Mouse (Mus musculus) testis, postnatal 10 days (tissue): ENCODE measurements around the gene Stxbp5l.
A peak's percentile ranks its signal among the peaks of the same experiment; 100 is the strongest.
"Not testable (repeated sequence)": the region's sequence is repeated elsewhere in the genome, so short reads cannot be mapped to it uniquely, and the experiment has no call there.

Experiments used
- DNase-seq: peaks from one replicate; pipeline ENCODE4 v3.0.0; 2021; ENCODE audit warnings: low spot score

Stxbp5l gene

DNA sequence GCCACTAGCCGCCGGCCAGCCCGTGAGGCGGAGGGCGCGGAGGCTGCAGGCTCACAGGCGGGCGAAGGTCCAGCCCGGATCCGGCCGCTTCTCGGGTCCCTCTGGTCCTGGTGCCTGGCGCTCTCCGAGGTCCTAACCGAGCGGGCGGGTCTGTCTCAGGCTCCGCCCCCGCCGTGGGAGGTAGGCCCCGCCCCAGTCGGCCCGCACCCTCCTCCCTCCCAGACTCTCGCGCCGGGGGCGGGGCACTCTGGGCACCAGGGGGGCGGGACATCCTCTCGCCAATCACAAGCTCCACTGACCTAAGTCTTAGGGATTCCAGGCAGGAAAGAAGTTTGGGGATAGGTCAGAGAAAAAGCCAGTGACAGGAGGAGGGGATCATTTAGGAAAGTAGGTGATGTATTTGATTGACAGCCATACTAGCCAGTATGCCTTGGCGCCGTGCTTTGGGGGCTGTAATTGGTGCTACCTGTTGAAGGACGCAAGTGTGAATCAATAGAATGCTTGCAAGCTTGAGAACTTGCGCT, at the start of gene Stxbp5l:
TSS of gene Stxbp5l (minus strand) at position 142 of the 524 bp plus-strand sequence.
- DNase-seq, result peak; percentile 98

DNA sequence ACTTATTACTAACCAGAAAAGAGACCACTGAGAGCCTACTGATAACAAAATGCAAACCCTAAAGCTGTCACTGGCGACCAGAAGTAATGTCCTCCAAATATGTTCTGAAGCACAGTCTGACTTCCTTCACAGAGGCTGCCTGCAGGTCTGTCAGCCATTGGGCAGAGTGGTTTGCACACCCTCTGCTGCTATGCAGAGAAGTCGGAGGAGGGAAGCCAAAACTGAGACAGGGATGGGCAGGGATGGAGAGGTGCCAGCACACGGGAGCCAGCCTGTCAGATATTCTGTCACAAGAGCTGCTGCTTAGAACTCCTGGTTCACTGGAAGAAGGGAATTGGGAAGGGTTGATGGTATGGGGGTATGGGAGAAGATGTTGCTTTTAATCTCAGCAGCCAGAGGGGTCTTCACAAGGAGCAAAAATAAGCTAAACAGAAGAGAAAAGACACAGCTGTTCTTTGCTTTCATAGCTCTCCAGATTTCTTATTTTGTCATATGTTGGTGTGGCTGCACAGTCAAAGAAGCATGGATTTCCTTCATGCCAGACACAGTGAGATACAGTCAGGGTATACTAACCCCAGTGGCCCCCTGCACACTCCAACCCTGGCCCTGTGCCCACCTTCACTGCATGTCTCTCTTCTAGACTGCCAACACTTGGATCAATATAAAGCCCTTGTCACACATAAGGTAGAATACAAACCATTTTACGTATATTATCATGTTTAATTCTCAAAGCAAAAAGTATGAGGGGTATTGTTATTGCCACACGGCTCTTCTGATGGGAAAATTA, 48.8 kb upstream of the Stxbp5l start:
- no peak for DNase-seq

- no peak for DNase-seq
Observed at GRCm38 (mm10) chr16:37425434-37425833, 40.7 kb upstream of the Stxbp5l start.

DNA sequence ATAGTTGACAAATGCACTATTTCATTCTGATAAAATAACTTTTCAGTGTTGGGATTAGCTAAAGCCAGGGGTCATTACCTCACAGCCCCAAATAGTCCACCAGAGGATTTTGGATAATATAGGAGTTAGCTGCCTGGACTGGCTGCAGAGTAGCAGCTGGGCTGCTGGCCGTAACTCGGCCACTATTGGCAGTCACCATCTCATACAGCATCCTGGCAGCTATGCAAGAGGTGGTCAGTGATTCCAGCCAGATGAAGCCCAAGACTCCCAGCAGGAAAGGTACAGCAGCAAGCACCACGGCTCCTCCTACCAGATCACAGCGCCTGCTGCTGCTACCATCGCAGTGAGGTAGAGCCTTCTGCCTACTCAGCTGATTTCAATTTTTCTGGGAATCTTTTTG, 38.1 kb upstream of the Stxbp5l start:
- no peak for DNase-seq

DNA sequence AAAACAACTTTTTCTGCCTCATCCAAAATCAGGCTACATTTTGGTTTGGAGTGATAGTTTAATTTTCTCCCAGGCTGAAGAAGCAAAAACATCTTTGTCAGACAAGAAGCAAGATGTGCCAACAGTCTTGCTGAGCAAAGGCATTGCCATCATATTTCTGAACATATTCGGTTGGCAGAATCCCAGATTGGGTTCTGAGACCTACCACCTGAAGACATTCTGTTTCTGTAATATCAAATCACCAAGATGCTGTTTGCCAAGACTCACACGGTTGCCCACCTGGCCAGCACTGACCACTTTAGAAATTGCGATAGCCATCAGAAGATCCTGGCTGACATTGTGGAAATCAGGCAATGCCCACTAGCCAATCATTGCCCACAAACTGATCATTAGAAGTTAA, 37.1 kb upstream of the Stxbp5l start:
- DNase-seq, result no peak

- DNase-seq, result no peak
Observed at GRCm38 (mm10) chr16:37420512-37420911, 35.8 kb upstream of the Stxbp5l start.

- DNase-seq, result no peak
Observed at GRCm38 (mm10) chr16:37405536-37405935, 20.8 kb upstream of the Stxbp5l start.

GRCm38 (mm10) chr16:37404922-37405321, 20.2 kb upstream of the Stxbp5l start:
- DNase-seq, result no peak

DNA sequence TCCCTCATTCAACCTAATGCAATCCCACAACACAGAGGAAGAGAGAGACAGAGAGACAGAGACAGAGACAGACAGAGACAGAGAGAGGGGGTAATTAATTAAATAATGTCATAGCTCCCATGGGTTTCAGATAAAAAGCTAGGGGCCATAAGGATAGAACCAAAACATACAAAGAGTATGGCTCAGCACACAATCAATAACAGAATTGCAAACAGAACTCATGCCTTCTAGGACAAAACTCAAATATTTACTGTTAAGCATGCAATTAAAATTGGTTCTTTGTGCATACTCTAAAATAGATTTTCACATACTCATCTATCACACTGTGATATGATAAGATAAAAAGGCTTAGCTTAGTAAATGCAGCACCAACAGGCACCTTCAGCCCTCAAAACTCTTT, 5.2 kb upstream of the Stxbp5l start:
- no peak for DNase-seq

GRCm38 (mm10) chr16:37389201-37389905, 4.6 kb upstream of the Stxbp5l start:
- no peak for DNase-seq

DNA sequence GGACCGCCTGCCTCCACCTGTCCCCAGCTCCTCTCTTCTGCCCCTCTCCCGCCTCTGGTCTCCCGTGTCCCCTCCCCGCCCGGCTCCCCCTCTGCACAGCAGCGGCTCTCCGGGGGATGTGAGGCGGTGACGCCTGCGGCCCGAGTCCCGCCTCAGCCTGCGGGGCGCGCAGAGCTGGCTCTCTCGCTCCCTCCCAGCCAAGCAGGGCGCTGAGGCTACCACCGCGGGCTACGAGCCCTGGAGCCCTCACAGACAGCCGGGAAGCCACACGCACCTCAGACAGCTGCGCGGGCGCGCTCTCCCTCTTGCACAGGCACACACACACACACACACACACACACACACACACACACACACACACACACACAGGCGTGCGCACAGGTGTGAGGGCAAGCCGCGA, 393 bp downstream of the Stxbp5l start:
- peak; percentile 53 for DNase-seq

DNA sequence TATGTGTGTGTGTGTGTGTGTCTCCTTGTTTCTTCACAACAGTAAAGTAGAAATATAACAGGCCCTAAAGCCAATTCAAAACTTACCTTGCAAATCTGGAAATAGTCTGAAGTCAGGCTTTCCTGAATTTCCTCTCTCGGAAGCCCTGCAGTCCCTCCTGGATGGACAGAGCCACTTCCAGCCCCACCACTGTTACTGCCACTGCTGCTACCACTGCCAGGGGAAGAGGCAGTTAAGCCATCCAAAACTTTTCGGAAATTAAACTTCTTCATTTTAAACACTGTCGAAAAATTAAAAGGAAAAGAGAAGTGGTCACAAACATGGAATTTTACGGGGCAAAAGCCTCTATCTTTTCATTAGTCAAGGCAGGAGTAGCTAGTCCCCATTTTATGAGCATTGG, 1.3 kb downstream of the Stxbp5l start:
- no peak for DNase-seq

- DNase-seq, result no peak
Observed at GRCm38 (mm10) chr16:37372716-37373115, 12.0 kb downstream of the Stxbp5l start.

DNA sequence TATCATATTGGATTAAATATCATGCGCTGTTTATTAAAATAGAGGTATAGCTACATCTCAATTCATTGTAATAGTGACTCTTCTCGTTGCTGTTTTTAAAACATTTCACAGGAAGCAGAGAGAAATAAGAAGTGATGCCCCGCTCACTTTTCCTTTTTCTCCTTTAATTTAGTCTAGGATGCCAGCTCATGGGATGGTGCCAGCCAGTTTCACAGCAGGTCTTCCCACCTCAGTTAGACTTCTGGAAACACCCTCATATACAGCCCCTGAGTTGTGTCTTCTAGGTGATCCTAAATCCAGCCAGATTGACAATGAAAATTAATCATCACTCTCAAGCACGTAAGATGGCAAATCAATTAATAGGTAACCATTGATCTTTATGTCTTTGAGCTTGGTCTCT, 17.3 kb downstream of the Stxbp5l start:
- no peak for DNase-seq

GRCm38 (mm10) chr16:37363958-37364357, 20.8 kb downstream of the Stxbp5l start:
- no peak for DNase-seq

DNA sequence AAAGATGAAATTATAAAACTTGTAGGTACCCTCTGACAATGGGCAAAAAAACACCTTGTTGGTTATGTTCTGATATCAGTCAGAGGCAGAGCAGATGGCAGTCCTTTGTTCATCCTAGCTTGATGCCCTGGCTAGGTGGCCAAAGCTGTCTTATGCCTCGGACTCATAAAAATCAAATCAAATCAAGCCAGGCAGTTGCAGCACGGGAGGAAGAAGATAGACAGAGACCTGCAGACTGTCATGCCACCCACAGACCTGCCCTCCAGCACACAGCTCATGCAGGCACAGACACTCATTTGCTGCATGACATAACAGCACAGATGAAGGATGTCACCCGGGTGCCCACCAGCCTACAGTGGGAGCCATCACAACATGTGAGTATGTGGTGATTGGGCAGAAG, 29.1 kb downstream of the Stxbp5l start:
- no peak for DNase-seq

- no peak for DNase-seq
Observed at GRCm38 (mm10) chr16:37347092-37347491, 37.7 kb downstream of the Stxbp5l start.

DNA sequence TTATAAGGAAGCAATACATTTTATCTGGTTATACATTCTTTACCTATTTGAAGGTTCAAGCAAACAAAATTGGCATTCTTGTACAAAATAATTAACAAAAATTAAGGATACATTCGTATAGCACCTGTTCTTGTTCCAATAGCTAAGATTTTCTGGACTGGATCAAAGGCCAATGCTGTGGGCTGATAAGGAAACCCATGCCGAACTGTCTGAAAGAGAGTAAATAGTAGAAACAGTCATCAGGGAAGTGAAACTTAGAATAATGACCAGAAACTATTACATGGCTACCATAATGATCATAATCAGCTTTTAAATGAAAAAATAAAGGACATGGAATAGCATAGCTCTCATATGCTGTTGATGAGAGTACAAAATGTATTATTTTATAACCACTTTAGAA, 39.8 kb downstream of the Stxbp5l start:
- no peak for DNase-seq

GRCm38 (mm10) chr16:37341446-37341845, 43.3 kb downstream of the Stxbp5l start:
- DNase-seq, result not testable (repeated sequence)

GRCm38 (mm10) chr16:37338177-37338576, 46.6 kb downstream of the Stxbp5l start:
- DNase-seq, result no peak

DNA sequence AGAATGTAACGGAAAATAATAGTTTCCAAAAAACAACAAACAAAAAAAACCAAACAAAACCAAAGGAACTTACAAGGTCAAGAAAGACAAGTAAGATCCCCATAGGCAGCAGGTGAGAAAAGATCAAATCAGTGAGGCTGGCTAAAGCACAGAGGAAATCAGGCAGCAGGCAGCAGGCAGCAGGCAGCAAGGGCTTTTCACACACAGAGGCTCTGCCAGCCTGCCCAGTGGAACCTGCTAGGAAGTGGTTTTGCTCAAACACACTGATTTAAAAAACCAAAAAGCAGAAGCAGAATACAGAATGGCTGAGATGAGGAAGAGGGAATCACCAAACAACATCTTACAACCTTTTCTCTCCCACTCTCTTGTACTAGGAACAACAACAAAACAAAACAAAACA, 47.2 kb downstream of the Stxbp5l start:
- no peak for DNase-seq

DNA sequence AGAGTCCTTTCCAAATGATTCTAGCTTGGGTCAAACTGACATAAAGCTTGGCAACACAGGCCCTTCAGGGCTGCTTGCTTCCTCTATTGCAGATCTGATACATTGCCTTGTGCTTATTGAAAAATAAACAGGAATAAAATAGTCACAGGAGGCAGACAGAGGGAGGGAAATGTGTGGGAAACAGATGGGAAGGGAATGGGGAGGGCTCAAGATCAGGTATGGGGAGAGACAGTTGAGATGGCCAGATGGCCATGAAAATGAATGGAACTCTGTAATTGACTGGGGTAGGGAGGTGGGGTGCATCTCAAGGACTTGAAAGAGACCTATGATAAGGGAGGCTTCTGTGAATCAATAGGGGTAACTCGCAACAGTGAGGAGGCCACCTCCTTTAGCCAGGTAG, 80.3 kb downstream of the Stxbp5l start:
- DNase-seq, result no peak

- DNase-seq, result no peak
Observed at GRCm38 (mm10) chr16:37292593-37292992, 92.2 kb downstream of the Stxbp5l start.
